Mouse (Mus musculus): ENCODE results near the gene Pwwp2b. TPM values are rescaled to one million over a fixed set of nuclear protein-coding genes. Genes with fewer than 3 reads are reported as not detected.

The Pwwp2b gene
- 2.1 TPM for polyA plus RNA-seq (2017; shearing (Covaris generic))

DNA sequence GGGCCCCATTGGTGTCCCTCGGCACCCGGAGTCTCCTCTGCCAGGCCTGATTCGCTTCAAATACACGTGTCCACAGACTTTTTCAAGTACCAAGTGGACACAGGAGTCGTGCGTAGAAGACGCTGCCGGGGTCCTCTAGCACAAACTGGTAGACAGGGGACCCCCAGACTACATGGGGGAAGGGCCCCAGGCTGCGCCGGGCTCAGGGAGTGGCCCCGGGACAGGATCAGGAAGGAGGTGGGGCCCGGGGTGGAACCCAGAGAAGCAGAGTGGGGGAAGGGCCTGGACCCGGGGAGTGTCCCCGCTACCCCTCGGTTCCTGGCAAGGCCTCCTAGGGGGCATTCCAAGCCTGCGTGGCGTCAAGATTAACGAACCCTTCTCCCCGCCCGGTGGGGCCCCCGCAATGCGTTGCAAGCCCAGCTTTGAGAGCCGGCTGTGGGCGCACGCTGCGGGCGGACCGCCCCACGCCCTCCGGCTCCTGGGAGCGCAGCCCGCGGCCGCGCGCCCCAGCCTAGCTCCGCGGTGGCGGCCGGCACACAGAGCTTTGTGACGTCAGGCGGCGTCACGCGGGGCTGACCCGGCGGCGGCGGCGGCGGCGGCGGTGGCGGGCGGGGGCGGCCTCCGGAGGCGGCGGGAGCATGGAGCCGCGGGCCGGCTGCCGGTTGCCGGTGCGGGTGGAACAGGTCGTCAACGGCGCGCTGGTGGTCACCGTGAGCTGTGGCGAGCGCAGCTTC lies at the start of gene Pwwp2b:
Pwwp2b (plus strand) TSS at position 602 of the 734 bp plus-strand sequence.

DNA sequence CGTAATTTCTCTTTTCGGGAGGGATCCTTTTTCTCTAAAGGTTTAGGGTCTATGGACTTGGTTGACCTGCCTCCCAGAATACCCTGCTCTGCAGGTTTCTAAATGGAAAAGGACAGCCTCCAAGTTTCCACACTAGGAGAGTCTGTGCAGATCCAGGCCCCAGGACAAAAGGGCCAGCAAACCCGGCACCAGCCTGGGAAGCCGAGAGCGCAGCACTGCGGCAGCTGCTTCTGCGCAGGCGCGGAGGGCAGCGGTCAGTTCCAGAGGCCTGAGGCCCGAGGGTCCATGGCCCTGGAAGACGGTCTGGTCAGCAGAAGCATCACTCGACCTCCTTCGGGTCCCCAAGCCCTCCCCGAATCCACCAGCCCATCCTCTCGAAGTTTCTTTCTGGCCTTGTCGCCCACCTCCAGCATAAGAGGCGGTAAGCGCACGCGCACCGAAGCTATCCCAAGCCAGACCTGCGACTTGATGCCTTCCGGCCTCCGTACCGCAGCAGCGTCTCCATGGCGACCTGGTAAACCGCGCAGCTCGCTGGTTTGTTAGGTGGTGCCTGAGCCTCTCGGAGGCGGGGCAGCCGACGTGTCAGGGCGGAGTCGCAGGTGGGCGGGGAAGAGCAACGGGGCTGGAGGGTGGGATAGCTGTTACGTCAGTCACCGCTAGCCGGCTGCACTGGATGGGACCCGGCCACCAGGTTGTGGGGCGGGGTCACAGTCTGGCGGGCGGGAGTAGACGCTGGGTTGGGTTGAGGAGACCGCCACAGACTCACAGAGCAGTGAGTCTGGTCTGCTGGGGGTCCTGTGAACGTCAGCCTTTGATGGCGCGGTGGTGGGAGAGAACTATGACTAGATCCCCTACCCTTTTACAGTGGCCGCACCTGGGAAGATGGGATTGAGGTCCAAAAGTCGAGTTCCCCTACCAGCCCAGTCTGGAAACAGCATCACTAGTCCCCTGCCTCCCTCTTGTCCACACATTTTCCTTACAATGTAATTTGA lies 35.2 kb upstream of the Pwwp2b start, which contains the start of the genes Lrrc27 and Stk32c:
Lrrc27 (plus strand) TSS at position 235 of the 992 bp plus-strand sequence.
Stk32c (minus strand) TSS at position 554 of the 992 bp plus-strand sequence.

Other genes with a start within 250 kb of the Pwwp2b start
- not detected for gene Dpysl4, start 162.5 kb upstream of the Pwwp2b start, polyA plus RNA-seq (2017; shearing (Covaris generic))
- gene Lrrc27, start 35.5 kb upstream of the Pwwp2b start, polyA plus RNA-seq (2017; shearing (Covaris generic)): 1.2 TPM
- 0.53 TPM for gene Stk32c, start 35.2 kb upstream of the Pwwp2b start, polyA plus RNA-seq (2017; shearing (Covaris generic))
- 12.5 TPM for gene Inpp5a, start 140.6 kb downstream of the Pwwp2b start, polyA plus RNA-seq (2017; shearing (Covaris generic))